Mouse (Mus musculus): Measurements from ENCODE around the gene Rnf222. TPM values are rescaled to one million over a fixed set of nuclear protein-coding genes. Genes with fewer than 3 reads are reported as not detected.

The Rnf222 gene
- total and polyA plus RNA-seq, 3 experiments: 0.23 to 0.28 TPM; not detected in 1

GRCm38 (mm10) chr11:68907251-68907650, 18.9 kb downstream of the Rnf222 start:
- Histone ChIP-seq H3K27me3 (ENCODE audit: control insufficient read depth in 1 of 2, insufficient read depth in 2 of 2, low read length in 2 of 2) (no peaks in the 10 kb centered on the region), H3K36me3 (ENCODE audit: control insufficient read depth in 1 of 2, insufficient read depth in 2 of 2, low read length in 2 of 2) (peaks cover 25 to 28% of the 10 kb centered on the region in 2 experiments), H3K9ac (ENCODE audit: control insufficient read depth, low read depth, low read length, poor library complexity, severe bottlenecking) (no peak overlapping the region), H3K79me2 (ENCODE audit: control insufficient read depth, insufficient read depth, low read length, poor library complexity) (peaks cover 15% of the 10 kb centered on the region), H3K27ac (ENCODE audit: control insufficient read depth, low read depth, low read length) (no peak overlapping the region), H3K9me3 (replicated peaks; ENCODE audit: insufficient read depth, low read length) (no peaks in the 10 kb centered on the region), H3K4me3 (ENCODE audit: control insufficient read depth in 1 of 2, insufficient read depth in 1 of 2, low read depth in 2 of 2, low read length in 2 of 2) (no peak overlapping the region), H3K4me1 (ENCODE audit: control insufficient read depth in 1 of 2, insufficient read depth in 2 of 2, low read length in 2 of 2) (peaks cover 0 to 27% of the 10 kb centered on the region in 2 experiments; a peak in 2 of 4 replicates)
- DNase-seq (ENCODE audit: low read depth, low spot score): peak; percentile 55
- no peak for TF ChIP-seq RAD21 (IDR thresholded peaks at IDR 0.05; ENCODE audit: low read depth, low read length)
- TF ChIP-seq USF2 (IDR thresholded peaks at IDR 0.05; ENCODE audit: borderline replicate concordance in 1 of 2, insufficient read depth in 1 of 2, low read depth in 1 of 2, low read length in 2 of 2): no peak
- TF ChIP-seq MXI1 (IDR thresholded peaks at IDR 0.05; ENCODE audit: low read depth, low read length): no peak
- TF ChIP-seq POLR2A (IDR thresholded peaks at IDR 0.05; ENCODE audit: control insufficient read depth in 1 of 2, insufficient read depth in 1 of 2, low read depth in 1 of 2, low read length in 2 of 2, poor library complexity in 1 of 2): no peak
- TF ChIP-seq E2F4 (IDR thresholded peaks at IDR 0.05; ENCODE audit: borderline replicate concordance, low read depth, low read length): no peak
- TF ChIP-seq EP300 (IDR thresholded peaks at IDR 0.05; ENCODE audit: low read depth in 1 of 2, low read length in 2 of 2): no peak
- TF ChIP-seq CHD1 (IDR thresholded peaks at IDR 0.05; ENCODE audit: low read depth, low read length): no peak
- TF ChIP-seq SMC3 (IDR thresholded peaks at IDR 0.05; ENCODE audit: low read depth, low read length): no peak
- TF ChIP-seq SIN3A (IDR thresholded peaks at IDR 0.05; ENCODE audit: low read length): no peak
- no peak for TF ChIP-seq MAFK (IDR thresholded peaks at IDR 0.05; ENCODE audit: borderline replicate concordance, low read depth, low read length)

GRCm38 (mm10) chr11:68908846-68909503, 20.6 kb downstream of the Rnf222 start:
- Histone ChIP-seq H3K9me3 (replicated peaks; ENCODE audit: insufficient read depth, low read length) (no peaks in the 10 kb centered on the region), H3K4me3 (ENCODE audit: control insufficient read depth in 1 of 2, insufficient read depth in 1 of 2, low read depth in 2 of 2, low read length in 2 of 2) (no peak overlapping the region), H3K36me3 (ENCODE audit: control insufficient read depth in 1 of 2, insufficient read depth in 2 of 2, low read length in 2 of 2) (peaks cover 10 to 14% of the 10 kb centered on the region in 2 experiments), H3K4me1 (ENCODE audit: control insufficient read depth in 1 of 2, insufficient read depth in 2 of 2, low read length in 2 of 2) (peaks cover 0 to 16% of the 10 kb centered on the region in 2 experiments; a peak in 1 of 4 replicates), H3K27me3 (ENCODE audit: control insufficient read depth in 1 of 2, insufficient read depth in 2 of 2, low read length in 2 of 2) (no peaks in the 10 kb centered on the region; a peak in 1 of 4 replicates), H3K27ac (ENCODE audit: control insufficient read depth, low read depth, low read length) (no peak overlapping the region), H3K9ac (ENCODE audit: control insufficient read depth, low read depth, low read length, poor library complexity, severe bottlenecking) (no peak overlapping the region), H3K79me2 (ENCODE audit: control insufficient read depth, insufficient read depth, low read length, poor library complexity) (no peaks in the 10 kb centered on the region)
- no peak for DNase-seq (ENCODE audit: low read depth, low spot score)
- TF ChIP-seq ZNF384 (IDR thresholded peaks at IDR 0.05; ENCODE audit: low read depth, low read length): no peak
- TF ChIP-seq POLR2AphosphoS2 (IDR thresholded peaks at IDR 0.05; ENCODE audit: low read length): no peak
- no peak for TF ChIP-seq MYC (IDR thresholded peaks at IDR 0.05; ENCODE audit: low read depth, low read length)
- no peak for TF ChIP-seq MEF2A (IDR thresholded peaks at IDR 0.05; ENCODE audit: extremely low read depth, insufficient replicate concordance, low read depth, low read length, poor library complexity, severe bottlenecking)
- no peak for TF ChIP-seq RCOR1 (IDR thresholded peaks at IDR 0.05; ENCODE audit: low read depth, low read length)
- TF ChIP-seq HCFC1 (IDR thresholded peaks at IDR 0.05; ENCODE audit: low read depth, low read length): no peak
- no peak for TF ChIP-seq TAL1 (IDR thresholded peaks at IDR 0.05; ENCODE audit: low read length)
- TF ChIP-seq GATA1 (IDR thresholded peaks at IDR 0.05; ENCODE audit: low read depth, low read length): no peak
- no peak for TF ChIP-seq ETS1 (IDR thresholded peaks at IDR 0.05; ENCODE audit: low read depth, low read length)
- no peak for TF ChIP-seq CHD1 (IDR thresholded peaks at IDR 0.05; ENCODE audit: low read depth, low read length)
- no peak for TF ChIP-seq MYB (IDR thresholded peaks at IDR 0.05; ENCODE audit: low read depth, low read length)

All from MEL (cell line).